Mouse (Mus musculus) kidney, postnatal 4 days (tissue): Measurements from ENCODE around the gene Zc3h13.

Experiments used
- DNase-seq, 2 experiments: peaks; one replicate each; pipeline ENCODE4 v3.0.0; 2021; ENCODE audit warnings: mixed read lengths in 2 of 2

Zc3h13 gene

DNA sequence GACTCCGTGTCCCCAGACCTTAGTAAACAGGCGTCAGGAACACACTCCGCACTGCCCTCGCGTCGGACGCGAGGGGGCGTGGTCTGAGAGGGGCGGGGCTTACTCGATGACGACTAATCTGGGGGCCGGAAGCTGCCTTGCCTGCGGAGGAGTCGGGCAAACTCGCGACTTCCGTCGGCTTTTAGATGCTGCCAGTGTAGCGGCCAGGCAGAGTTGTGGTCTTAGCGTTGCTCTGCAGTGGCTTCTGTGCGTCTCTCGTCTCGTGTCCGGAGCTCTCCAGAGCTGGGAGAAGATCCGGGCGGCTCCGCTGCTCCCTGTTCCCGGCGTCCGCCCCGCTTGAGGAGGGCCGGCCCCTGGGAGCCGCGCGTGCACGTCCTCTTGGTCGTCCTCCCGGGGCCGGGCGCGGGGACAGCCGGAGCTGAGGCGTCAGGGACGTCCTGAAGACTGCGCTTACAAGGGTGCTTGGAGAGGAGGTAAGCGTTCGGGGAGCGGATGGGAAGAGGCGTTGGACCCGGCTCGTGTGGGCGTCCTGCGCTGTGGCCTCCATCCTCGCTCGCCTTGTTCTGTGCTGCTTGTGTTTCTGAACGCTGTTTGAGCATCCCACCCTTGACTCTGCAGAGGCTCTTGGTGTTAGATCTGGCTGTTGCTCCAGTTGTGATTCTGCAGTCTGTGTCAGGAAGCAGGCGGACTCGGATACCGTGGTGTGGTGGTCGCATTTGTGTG lies at the start of gene Zc3h13:
Gene Zc3h13 (plus strand): TSS at position 181 of the 723 bp plus-strand sequence.
- peak; percentile 97 to 98 for DNase-seq

DNA sequence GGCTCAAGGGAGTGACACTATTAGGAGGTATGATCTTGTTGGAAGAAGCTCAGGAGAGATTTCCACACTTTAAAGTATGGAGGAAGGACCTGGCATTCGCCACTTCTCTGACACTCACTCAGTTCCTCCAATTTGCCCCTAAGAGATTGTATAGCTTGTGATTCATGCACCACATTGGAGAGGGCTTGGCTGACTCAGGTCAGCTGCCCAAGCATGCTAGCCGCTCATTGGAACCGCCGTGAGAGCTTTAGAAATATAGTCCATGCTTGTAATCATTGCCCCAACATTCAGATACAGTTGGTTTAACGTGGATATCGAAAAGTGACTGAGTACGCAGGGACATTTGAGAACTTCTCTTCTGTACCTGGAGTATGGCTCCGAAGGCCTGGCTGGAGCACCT lies 48.6 kb upstream of the Zc3h13 start:
- DNase-seq: peak; percentile 16 to 43

DNA sequence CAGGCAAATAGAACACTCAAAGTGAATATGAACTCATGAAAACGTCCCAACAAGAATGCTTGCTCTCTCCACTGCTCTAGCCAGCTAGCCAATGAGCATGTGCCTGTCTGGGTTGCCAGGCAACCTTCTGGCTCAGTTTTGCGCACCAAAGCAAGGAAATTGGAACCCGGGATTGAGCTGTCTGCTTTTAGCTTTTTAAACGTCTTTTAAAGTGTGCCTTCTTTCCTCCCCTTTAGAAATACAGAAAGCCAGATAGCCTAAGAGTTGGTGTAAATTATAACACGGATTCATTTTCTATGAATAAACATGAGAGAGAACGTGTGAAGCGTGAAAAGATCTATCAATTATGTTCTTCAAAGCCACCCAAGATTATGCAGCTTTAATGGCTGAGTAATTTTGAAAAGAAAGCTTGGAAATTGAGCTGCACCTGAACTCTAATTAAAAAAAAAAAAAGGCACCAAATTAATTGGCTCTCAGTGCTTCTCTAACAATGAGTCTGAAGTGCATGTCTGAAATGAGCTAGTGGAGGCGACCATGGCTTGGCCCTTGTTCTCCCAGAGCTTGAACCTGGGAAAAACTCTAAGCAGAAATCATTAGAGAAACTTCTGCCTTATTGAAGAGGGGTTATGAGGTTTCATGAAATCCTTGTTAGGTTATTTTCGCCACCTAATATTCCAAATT lies 48.1 kb upstream of the Zc3h13 start:
- DNase-seq: peak; percentile 37 to 57

DNA sequence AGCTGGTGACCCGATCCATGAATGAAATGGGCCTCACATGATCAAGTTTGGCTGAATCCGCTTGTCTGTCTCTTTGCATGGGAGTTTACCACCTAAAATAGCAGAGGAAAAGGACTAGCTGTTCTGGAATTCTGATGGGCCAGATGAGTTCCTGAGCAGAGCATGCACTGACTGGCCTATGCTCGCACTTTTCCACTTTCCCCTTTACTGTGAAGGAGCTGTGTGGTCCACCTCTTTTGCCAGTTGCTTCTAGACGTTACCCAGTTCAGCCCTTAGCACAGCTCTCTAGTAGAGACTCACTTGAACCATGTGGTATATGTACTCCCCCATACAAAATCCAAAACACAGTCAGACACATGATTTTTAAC lies 47.6 kb upstream of the Zc3h13 start:
- DNase-seq: no peak

DNA sequence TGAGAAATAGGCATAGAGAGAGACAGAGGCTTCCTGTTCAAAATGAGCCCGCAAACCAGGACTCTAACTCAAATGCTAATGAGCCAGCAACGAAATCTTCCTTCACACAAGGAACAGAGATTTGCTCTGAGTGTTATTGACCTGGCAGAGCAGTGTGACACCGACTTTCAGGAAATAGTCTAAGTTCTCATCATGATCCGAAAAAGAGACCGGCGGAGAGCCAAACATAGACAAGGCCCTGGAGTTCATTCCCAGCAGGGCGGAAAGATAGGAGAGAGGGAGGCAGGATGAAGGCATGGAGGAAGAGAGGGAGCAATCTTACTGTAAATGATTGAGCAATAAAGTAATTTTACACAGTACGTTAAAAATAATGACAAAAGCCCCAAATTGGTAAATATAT lies 47.1 kb upstream of the Zc3h13 start:
- no peak for DNase-seq

DNA sequence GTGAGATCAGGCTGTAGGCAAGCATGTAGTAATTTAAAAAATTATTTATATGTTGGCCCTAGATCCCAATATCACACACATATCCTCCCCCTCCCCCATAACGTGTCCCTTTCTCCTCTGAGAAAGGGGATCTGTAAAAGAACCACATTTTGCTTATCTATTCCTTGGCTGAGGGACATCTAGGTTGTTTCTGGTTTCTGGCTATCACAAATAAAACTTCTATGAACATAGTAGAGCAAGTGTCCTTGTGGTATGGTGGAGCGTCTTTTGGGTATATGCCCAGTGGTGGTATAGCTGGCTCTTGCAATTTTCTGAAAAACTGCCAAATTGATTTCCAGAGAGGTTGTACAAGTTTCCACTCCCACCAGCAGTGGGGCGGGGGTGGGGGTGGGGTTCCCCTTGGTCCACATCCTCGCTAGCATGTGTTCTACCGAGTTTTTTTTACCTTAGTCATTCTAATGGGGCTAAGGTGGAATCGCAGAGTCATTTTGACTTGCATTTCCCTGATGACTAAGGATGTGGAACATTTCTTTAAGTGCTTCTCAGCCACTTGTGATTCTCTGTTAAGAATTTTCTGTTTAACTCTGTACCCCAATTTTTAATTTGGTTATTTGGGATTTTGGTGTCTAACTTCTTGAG lies 46.0 kb upstream of the Zc3h13 start:
- no peak for DNase-seq

DNA sequence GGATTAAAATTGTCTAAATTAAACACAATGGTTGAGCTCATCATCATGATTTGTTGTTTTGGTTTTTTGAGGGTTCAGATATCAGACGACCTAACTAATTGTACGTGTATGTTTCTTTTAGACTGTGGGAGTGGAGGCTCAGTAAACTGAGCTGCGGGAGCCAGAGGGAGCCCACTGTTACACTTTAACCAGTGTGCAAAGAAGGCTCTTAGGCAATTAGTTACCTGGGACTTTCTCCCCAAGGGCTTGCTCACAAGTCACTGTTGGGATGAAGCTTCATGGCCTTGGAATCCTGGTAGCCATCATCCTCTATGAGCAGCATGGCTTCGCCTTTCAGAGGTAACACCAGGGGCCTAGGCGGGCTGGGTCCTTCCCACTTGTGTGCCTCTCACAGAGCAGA lies 42.1 kb upstream of the Zc3h13 start, which contains the start of gene Cpb2:
Gene Cpb2 (plus strand): TSS at position 201 of the 400 bp plus-strand sequence.
- DNase-seq: peak; percentile 22 to 40

DNA sequence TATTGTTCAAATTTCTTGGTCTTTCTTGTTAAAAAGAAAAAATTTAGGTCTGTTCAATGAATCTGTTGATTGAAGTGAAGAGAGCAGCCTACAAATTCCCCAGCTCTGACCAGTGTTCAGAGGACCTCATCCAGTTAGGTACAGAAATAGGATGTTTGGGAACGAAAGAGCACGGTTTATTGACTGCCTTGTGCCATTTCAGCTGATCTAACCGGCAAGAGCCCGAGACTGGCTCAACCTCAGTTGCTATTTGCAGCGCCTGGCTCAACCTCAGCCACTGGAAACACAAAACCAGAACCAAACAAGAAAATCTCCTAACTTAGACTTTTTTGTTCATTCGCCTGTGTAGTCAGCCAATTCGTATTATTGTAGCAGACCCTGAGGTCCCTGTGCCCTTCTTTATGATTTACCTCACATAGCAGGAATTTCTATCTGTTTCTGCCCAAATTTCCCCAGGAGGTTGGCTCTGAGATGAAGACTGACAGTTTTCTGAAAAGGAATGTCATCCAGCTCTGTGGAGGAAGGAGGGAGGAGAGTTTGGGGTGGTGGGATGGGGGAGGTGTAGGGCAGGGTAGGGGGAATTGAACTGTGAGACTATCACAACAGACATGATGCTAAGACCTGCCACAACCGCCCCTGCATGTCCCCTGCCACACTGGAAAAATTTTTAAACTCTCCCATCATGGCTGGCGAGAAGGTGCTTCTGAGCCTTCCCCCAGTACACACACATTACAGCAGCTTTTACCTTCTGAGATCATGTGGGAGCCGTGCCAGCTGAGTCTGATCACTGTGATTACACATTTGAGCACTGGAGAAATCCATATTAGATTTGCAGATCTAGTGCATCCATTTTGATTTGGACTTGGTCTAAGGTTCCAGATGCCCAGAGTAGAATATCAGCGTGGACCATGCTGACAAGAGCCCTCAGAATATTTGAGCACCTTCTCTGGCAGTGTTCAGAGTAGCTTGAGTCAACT lies 37.9 kb upstream of the Zc3h13 start:
- no peak for DNase-seq

DNA sequence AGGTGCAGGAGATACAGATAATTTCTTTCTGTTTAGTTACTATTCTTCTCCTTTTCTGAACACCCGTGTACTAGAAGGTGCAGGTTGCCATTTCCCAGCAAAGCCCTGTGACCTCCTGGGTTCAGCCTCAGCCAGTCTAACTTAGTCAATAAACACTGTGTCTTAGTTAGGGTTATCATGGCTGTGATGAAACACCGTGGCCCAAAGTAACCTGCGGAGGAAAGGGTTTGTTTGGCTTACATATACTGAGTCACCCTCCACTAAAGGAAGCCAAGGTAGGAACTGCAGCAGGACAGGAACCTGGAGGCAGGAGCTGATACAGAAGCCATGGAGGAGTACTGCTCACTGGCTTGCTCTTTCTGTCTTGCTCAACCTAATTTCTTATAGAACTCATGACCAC lies 33.7 kb upstream of the Zc3h13 start:
- no peak for DNase-seq

DNA sequence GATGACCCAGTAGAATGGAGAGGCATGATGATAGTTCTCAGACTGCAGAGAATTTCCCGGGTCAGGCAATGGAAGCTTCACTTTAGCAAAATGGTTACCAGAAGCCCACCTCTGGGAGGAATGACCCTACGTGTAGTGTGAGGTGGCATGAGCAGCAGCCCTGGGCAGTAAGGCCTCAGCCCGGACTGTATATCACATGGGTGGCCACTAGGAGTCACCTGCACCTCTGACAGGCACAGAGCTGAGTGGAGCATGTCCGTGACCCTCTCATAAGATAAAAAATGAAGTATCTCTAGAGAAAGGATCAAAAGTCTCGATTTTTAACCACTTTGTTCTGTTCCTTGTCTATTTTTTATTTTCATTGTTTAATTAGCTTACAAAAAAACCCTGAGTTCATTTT lies 27.7 kb upstream of the Zc3h13 start:
- DNase-seq: peak; percentile 27 to 47

DNA sequence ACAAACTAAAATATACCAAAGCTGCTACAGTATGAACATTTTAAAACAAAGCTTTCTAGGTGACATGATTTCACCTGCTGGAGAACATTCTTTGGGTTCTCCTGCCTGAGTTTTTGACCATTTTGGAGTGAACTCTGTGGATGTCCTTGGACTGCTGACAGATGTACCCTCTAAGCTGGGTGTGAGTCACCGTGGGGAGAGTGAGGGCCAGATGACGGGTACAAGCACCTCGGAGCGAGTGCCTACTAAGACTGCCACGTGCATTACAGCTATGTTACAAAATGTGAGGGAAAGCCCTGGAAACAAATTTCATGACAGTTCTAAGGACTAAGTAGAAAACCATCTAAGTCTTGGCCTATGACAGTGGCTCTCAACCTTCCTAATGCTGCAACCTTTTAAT lies 14.6 kb upstream of the Zc3h13 start:
- DNase-seq: no peak

DNA sequence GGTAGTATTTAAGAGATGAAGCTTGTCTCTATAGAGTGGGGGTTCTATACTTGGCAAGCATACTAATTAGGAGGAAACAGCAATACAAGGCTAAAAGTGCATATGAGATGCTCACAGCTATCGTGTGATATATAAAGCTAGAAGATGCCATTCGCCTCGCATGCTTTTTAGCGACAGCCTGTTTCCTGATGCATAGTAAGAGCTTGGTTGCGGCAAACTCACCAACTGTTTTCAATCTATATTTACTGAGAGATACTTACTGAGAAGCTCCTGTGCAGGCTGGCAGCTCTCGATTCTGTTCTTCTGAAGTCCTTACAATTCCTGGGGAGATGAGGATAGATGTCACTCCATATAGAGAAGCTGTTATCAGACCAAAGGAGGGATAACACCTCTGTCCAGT lies 4.5 kb upstream of the Zc3h13 start:
- DNase-seq: no peak

DNA sequence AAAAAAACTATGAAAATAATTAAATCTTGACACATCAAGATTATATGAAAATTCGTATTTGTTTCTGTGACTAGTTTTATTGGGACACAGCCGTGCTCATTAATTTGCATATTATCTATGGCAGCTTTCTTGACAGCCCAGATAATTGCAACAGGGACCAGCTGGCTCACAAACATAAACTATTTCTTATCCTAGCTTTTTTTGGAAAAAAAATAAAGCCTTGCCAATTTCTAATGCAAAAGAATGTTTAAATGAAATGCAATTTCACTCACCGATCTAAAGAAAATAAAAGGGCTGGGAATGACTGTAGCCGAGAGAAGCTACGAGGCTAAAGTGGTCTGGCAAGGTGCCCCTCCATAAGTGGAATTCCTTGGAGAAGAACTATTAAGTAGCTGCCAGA lies 3.8 kb upstream of the Zc3h13 start:
- peak; percentile 46 to 54 for DNase-seq

DNA sequence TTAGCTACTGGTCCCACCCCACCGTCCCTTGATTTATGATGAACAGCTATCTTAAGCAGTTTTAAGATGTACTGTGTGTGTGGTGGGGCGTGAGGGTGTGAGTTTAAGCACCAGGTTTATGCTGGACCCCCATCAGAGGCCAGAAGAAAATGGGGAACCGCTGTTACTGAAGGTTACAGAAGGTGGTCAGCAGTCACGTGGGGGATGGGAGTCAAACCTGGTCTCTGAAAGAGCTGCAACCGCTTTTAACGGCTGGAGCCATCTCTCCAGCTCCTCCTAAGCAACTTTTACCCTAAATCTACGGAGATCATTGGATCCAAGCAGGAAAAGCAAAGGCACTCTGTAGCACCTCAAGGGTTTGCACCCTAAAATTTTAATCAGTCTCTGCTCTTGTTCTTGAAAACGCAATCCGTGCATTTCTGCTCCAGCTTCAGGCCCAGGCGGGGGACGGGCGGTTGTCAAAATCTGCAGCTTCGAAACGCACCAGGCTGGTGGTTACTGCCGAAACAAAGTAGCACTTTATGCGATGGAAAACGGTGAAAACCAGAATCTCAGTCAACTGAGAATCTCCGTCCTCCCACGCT lies 472 bp upstream of the Zc3h13 start:
- no peak for DNase-seq

DNA sequence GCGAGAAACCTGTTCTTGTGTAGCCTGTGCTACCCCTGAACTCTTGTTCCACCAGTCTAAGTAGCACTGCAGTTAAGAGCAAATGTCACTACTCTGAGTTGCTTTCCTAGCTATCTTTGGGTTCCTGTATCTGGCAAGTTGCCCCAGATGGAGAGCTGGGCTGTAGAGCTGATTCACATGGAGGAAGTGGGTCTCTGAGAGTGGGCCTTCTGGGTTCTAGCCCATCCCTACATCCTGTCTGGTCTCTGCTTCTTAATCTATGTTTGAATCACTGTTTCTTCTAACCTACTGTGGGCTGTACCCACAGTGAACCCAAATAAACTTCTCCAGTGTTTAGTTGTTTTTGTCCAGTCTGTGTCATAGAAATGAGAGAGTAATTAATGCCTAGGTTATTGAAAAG lies 16.9 kb downstream of the Zc3h13 start:
- DNase-seq: no peak

DNA sequence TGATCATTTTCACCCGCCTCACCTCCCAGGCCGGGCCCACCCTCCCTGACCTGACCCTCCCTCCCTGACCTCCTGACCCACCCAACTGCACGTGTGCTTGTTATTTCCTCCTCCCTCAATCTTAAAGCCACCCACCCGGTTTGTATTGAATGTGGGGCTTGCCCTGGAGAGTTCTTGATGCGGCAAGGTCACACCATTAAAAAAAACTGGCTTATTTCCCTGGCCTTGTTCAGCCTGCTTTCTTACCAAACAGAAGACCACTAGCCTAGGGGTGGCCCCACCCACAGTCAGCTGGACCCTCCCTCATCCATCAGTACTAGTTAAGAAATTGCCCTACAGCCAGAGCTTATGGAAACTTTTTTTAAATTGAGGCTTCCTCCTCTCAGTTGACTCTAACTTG lies 19.6 kb downstream of the Zc3h13 start:
- no peak for DNase-seq

DNA sequence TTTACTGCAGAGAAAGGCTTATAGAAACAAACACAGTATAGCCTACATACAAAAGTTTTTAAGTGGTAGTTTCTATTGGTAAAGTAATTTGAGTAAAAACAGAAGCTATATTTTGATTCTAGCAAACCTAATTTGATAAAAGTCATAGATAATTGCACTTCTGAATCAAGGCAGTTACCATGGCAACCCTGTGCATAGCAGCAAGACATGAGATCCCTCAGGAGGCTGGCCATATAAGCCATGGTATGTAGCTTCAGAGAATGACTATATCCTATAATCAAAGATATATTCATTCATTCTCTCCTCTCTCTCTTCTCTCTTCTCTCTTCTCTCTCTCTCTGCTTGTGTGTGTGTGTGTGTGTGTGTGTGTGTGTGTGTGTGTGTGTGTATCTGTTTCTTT lies 23.7 kb downstream of the Zc3h13 start:
- DNase-seq: no peak

DNA sequence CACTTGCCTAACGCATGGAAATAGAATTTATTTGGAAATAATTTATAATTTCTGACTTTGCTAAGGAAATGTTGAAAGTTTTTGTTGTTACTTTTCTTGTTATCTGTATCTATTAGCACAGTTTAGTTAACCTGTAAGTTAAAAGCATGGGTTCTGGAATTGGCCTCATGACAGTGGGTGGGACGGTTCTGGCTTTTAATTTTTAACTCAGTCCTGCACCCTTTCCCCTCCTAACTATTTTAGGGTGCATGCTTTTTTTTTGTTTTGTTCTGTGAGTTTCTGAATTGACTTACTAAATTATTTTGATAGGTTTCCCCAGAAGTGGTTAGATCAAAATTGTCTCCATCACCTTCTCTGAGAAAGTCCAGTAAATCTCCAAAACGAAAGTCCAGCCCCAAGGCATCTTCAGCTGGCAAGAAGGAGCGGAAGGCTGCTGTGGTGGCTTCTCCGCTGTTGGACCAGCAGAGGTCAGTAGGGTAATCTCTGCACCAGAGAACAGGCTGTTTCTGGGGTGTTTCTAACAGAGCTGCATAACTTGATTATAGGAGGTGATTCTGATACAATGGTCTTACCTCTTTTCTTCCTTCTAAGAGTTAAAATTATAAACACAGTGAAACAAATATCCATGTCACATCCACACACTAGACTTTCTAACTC lies 25.3 kb downstream of the Zc3h13 start:
- DNase-seq: peak; percentile 20 to 48

DNA sequence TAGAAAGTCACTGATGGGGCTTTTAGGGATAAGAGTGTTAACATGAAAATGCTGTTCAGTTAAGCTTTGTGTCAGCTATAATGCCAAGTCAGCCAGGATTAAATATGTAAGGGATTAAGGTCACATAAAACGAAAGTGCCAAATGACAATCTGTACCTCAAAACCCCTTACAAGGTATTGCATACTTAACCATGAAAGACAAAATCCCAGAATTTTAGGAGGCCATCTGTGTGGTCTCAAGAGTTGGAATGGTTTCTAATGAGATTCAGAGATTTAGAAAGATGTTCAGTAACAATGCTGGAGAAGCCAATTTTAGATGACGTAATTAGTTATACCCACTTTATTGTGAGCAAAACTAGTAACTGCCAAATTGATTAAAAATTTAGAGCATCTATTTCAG lies 30.3 kb downstream of the Zc3h13 start:
- no peak for DNase-seq

DNA sequence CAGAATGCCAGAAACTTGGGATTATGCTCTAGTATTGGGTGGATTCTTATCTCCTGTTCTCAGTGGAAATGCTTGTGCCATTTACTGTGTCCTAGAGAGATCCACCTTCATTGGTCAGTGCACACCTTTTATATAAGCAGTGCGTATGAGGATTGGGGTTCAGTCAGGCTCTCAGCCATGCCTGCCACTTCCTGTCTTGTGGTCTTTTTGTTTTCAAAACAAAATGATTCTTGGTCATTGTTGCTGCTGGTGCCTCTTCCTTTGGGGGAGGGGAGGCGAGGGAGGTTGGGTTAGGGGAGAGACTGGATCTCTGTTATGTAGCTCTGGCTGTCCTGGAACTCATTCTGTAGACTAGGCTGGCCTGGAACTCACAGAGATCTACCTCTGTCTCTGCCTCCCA lies 34.6 kb downstream of the Zc3h13 start:
- no peak for DNase-seq

DNA sequence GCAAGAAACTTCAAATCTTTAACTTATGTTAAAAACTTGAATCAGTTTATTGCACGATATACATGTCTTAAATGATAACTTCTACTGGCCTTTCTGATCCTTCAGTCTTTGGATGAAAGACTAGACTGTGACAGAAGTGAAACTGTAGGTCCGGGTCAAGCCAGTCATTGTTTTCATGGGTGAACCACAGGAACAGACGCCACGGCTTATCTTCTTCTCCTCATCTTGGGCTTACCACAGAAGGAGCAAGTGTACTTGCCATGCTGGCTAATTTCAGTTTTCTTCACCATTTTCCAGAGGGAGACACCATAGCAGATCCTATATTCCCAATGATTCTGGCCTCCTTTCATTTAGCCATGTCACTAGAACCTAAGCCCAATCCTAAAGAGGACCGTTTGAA lies 36.1 kb downstream of the Zc3h13 start:
- no peak for DNase-seq

DNA sequence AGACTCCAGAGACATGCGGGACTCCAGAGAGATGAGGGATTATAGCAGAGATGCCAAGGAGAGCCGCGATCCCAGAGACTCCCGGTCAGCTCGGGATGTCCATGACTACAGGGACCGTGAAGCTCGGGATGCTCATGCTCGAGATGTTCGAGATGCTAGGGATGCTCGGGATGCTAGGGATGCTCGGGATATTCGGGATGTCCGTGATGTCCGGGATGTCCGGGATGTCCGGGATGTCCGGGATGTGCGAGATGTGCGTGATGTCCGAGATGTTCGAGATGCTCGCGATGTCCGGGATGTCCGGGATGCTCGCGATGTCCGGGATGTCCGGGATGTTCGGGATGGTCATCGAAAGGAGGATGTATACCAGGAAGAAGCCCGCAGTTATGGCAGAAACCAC lies 39.2 kb downstream of the Zc3h13 start:
- DNase-seq: no peak
